Mouse (Mus musculus) ES-Bruce4 (cell line): ENCODE measurements around the gene Chrna9.

ENCODE experiments used
- CTCF ChIP-seq: IDR thresholded peaks from one replicate; pipeline ENCODE4 v1.8.1; 2011; ENCODE audit warnings: low read depth, low read length
- EP300 ChIP-seq: IDR thresholded peaks from 2 replicates; pipeline ENCODE4 v1.6.1; 2011; ENCODE audit warnings: low read depth, low read length; ENCODE audit not compliant: insufficient read depth
- POLR2A ChIP-seq: IDR thresholded peaks from one replicate; pipeline ENCODE4 v1.8.1; 2011; ENCODE audit warnings: low read length; ENCODE audit not compliant: insufficient read depth

DNA sequence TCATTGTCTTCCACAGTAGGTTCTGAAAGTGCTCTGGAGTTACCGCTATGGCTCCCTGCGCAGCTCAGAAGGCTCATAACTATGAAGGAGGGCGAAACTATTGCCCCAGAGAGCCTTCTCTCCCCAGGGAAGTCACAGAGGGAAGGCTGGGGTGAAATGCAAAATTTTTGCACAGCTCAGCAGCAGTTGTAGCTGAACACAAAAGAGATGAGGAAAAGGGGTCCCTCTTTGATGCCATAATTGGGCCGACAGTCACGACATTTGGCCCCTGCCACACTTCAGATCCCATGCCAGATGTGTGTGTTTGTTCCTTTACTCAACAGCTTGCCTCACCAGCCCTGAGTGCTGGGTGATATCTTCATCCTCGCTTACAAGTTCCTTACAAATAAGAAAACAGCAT, 8.1 kb upstream of the Chrna9 start:
- TF ChIP-seq CTCF (no peak), POLR2A (no peak), EP300 (no peak)
